ENCODE assay signal across 27 mouse cellular contexts in the genomic region with DNA sequence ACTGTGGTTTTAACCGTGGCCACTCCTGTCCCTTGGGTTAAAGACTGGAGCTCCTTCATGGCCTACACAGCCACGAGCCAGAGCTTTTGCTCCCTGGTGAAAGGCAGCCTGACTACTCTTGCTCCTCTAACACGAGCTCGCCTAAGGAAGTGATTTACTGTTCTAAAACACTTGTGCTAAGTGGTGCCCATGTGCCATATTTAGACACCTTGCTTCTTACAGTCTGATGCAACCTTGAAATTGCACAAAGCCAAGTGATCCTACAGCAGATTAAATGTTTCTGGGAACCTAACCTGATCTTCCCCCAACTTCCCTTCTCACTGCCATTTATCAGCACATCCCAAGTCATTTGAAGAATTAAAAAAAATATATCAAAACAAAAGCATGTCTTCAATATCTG.
DNase-seq lines count a peak whose midpoint lies in the region; ATAC-seq lines count a peak whose summit lies in the region.
"Had no signal": no experiment of that assay in that cellular context is flagged by ENCODE, and none has a peak within 500 bp of the region (broad histone marks: within the 10 kb centered on the region; RNA-seq: fewer than 3 reads in every experiment).

No protein-coding gene starts in this region.

- H3K9me3 ChIP-seq in heart, embryonic 14.5 days (ENCODE audit: control insufficient read depth, low read length), result no peaks in the 10 kb centered on the region
- H3K9me3 ChIP-seq in lung, embryonic 15.5 days, result no peaks in the 10 kb centered on the region
- no peaks in the 10 kb centered on the region for H3K9me3 ChIP-seq in forebrain, embryonic 12.5 days
- H3K9me3 ChIP-seq: embryonic facial prominence, embryonic 15.5 days; hindbrain, embryonic 13.5 days; limb, embryonic 12.5 days; midbrain, embryonic 10.5 days; neural tube, embryonic 15.5 days; stomach, embryonic 15.5 days had no signal

- H3K9ac ChIP-seq in heart, embryonic 14.5 days (ENCODE audit: low read length), result no peak overlapping the region
- H3K9ac ChIP-seq in lung, embryonic 15.5 days, result no peak overlapping the region
- no peak overlapping the region for H3K9ac ChIP-seq in forebrain, embryonic 12.5 days
- H3K9ac ChIP-seq: embryonic facial prominence, embryonic 15.5 days; hindbrain, embryonic 13.5 days; limb, embryonic 12.5 days; liver, embryonic 14.5 days; neural tube, embryonic 15.5 days; stomach, embryonic 15.5 days had no signal

- no peak for ATAC-seq in heart, embryonic 14.5 days (ENCODE audit: insufficient number of reproducible peaks, insufficient read depth, low FRiP score, low read depth)
- no peak for ATAC-seq in lung, embryonic 15.5 days (ENCODE audit: borderline replicate concordance, extremely low read depth, low FRiP score, low TSS enrichment)
- no peak for ATAC-seq in forebrain, embryonic 12.5 days (ENCODE audit: low FRiP score)
- ATAC-seq: forebrain, embryonic 16.5 days had no signal

- peaks cover 24 to 71% of the 10 kb centered on the region in 2 experiments for H3K4me1 ChIP-seq in heart, embryonic 14.5 days (ENCODE audit: control insufficient read depth in 2 of 2, insufficient read depth in 2 of 2, low read length in 2 of 2)
- peaks cover 60% of the 10 kb centered on the region for H3K4me1 ChIP-seq in lung, embryonic 15.5 days
- H3K4me1 ChIP-seq in forebrain, embryonic 12.5 days, result peaks cover 23% of the 10 kb centered on the region

- intact Hi-C loops in heart, postnatal 36 days (cut with DNase I), result no loop called here

- no peak overlapping the region for H3K4me3 ChIP-seq in heart, embryonic 14.5 days (ENCODE audit: control insufficient read depth in 1 of 2, insufficient read depth in 1 of 2, low read depth in 1 of 2, low read length in 2 of 2)
- H3K4me3 ChIP-seq in lung, embryonic 15.5 days, result no peak overlapping the region
- no peak overlapping the region for H3K4me3 ChIP-seq in forebrain, embryonic 12.5 days (replicated peaks)
- H3K4me3 ChIP-seq: embryonic facial prominence, embryonic 15.5 days; hindbrain, embryonic 13.5 days; limb, embryonic 12.5 days; midbrain, embryonic 10.5 days; neural tube, embryonic 15.5 days; stomach, embryonic 15.5 days had no signal

- H3K36me3 ChIP-seq in heart, embryonic 14.5 days (ENCODE audit: control insufficient read depth, insufficient read depth, low read length), result peaks cover 8% of the 10 kb centered on the region; the same call in 1 of the 2 replicates
- 0 out of 2 replicates have a peak, but pooled peaks cover 6% of the 10 kb centered on the region for H3K36me3 ChIP-seq in lung, embryonic 15.5 days
- no peaks in the 10 kb centered on the region for H3K36me3 ChIP-seq in forebrain, embryonic 12.5 days (replicated peaks)
- H3K36me3 ChIP-seq: embryonic facial prominence, embryonic 15.5 days; hindbrain, embryonic 13.5 days; midbrain, embryonic 10.5 days; neural tube, embryonic 15.5 days; stomach, embryonic 15.5 days had no signal

- H3K4me2 ChIP-seq in heart, embryonic 14.5 days (ENCODE audit: low read length), result no peak overlapping the region
- H3K4me2 ChIP-seq in lung, embryonic 15.5 days, result no peak overlapping the region
- no peak overlapping the region for H3K4me2 ChIP-seq in forebrain, embryonic 12.5 days
- H3K4me2 ChIP-seq: embryonic facial prominence, embryonic 15.5 days; hindbrain, embryonic 13.5 days; limb, embryonic 12.5 days; neural tube, embryonic 15.5 days; stomach, embryonic 15.5 days had no signal

- peak overlapping the region; percentile 11 to 39; a peak in 2 of 4 replicates for H3K27ac ChIP-seq in heart, embryonic 14.5 days (replicated peaks in 1 of 2; ENCODE audit: control insufficient read depth in 1 of 2, insufficient read depth in 1 of 2, low read depth in 2 of 2, low read length in 2 of 2)
- H3K27ac ChIP-seq in lung, embryonic 15.5 days, result peak overlapping the region; percentile 1
- H3K27ac ChIP-seq in forebrain, embryonic 12.5 days, result no peak overlapping the region
- H3K27ac ChIP-seq: embryonic facial prominence, embryonic 15.5 days; hindbrain, embryonic 13.5 days; limb, embryonic 12.5 days; liver, embryonic 14.5 days; macrophage; midbrain, embryonic 10.5 days; neural tube, embryonic 15.5 days; stomach, embryonic 15.5 days had no signal

- no peaks in the 10 kb centered on the region for H3K27me3 ChIP-seq in heart, embryonic 14.5 days (ENCODE audit: control insufficient read depth, insufficient read depth, low read length)
- H3K27me3 ChIP-seq in lung, embryonic 15.5 days, result no peaks in the 10 kb centered on the region
- H3K27me3 ChIP-seq in forebrain, embryonic 12.5 days, result no peaks in the 10 kb centered on the region
- H3K27me3 ChIP-seq: embryonic facial prominence, embryonic 15.5 days; hindbrain, embryonic 13.5 days; limb, embryonic 12.5 days; neural tube, embryonic 15.5 days; stomach, embryonic 15.5 days had no signal

- DNase-seq in heart, postnatal 36 days, result no peak
- no peak for DNase-seq in lung, postnatal 14 days
- DNase-seq in fat pad, adult 2 months (ENCODE audit: extremely low read depth, low read depth, low spot score), result peak; percentile 88
- DNase-seq in skeletal muscle tissue, adult 2 months (ENCODE audit: low read depth, low spot score), result peak; percentile 39
- DNase-seq: adrenal gland, adult 8-10 months; cerebellum, adult 2 months; cerebellum, postnatal 25 days; embryo, embryonic 11 days; gastrocnemius, postnatal 25 days; heart, postnatal 10 days; kidney, adult 11 months; kidney, postnatal 4 days; right cerebral cortex, adult 18-20 months; right cerebral cortex, postnatal 4 days; thymus, postnatal 25 days had no signal

- WGBS in heart, embryonic 14.5 days, result 51% methylated on average over 4 of the region's 4 CpGs
- WGBS in lung, embryonic 15.5 days, result 72% methylated on average over 4 of the region's 4 CpGs
- 95% methylated on average over 4 of the region's 4 CpGs for WGBS in forebrain, embryonic 12.5 days

Comparison
In these comparisons a context has a peak if more than half of its experiments do, and no peak if none do; other contexts are left out.
1. DNase-seq: peak in fat pad, adult 2 months (single experiment) and skeletal muscle tissue, adult 2 months (single experiment); none in heart, postnatal 36 days (0 of 2) and lung, postnatal 14 days (single experiment).